14 mouse cellular contexts compared by ENCODE assay signal in genomic region chr7:114890215-114890614, GRCm38 (mm10).
"Had no signal": no experiment of that assay in that cellular context is flagged by ENCODE, and none has a peak within 500 bp of the region (broad histone marks: within the 10 kb centered on the region; RNA-seq: fewer than 3 reads in every experiment).

No protein-coding gene starts in this region.

- H3K36me3 ChIP-seq: neural tube, embryonic 15.5 days; stomach, embryonic 15.5 days had no signal

- H3K4me3 ChIP-seq: neural tube, embryonic 15.5 days; stomach, embryonic 15.5 days had no signal

- H3K4me1 ChIP-seq: stomach, embryonic 15.5 days had no signal

- H3K27ac ChIP-seq: neural tube, embryonic 15.5 days; stomach, embryonic 15.5 days; stomach, postnatal 0 days had no signal

- DNase-seq: right cerebral cortex, adult 18-20 months; right cerebral cortex, postnatal 14 days; right cerebral cortex, postnatal 25 days; right cerebral cortex, postnatal 4 days; spleen, adult 18-20 months; thymus, adult 18-20 months; thymus, adult 2 months; thymus, postnatal 14 days; thymus, postnatal 25 days; thymus, postnatal 36 days; thymus, postnatal 4 days had no signal

- H3K27me3 ChIP-seq: neural tube, embryonic 15.5 days; stomach, embryonic 15.5 days had no signal

- H3K9me3 ChIP-seq: neural tube, embryonic 15.5 days; stomach, embryonic 15.5 days had no signal

- H3K4me2 ChIP-seq: neural tube, embryonic 15.5 days; stomach, embryonic 15.5 days had no signal

- H3K9ac ChIP-seq: neural tube, embryonic 15.5 days; stomach, embryonic 15.5 days had no signal
